Mouse (Mus musculus) intestine, embryonic 14.5 days (tissue): ENCODE results near the gene G6pc2. TPM values are rescaled to one million over a fixed set of nuclear protein-coding genes. Genes with fewer than 3 reads are reported as not detected.

Experiments used
- ATAC-seq: fragments of 200-750 bp; cut with Nextera tagmentation; replicated peaks from 2 replicates; pipeline ENCODE4 v1.8.0; 2017; ENCODE audit warnings: low read depth, moderate number of reproducible peaks, moderate TSS enrichment, moderate library complexity; ENCODE audit not compliant: low FRiP score, low TSS enrichment
- DNase-seq: peaks from one replicate; pipeline ENCODE4 v3.0.0-alpha.2; 2018; ENCODE audit warnings: low spot score
- H3K27ac ChIP-seq: fragments of 300-500 bp; sonication (generic); 2 replicates; pipeline ENCODE4 v1.5.1; 2014; ENCODE audit warnings: low read depth, mild to moderate bottlenecking, control low read depth
- H3K27me3 ChIP-seq: fragments of 300-500 bp; sonication (generic); replicated peaks from 2 replicates; pipeline ENCODE4 v1.6.1; 2014; ENCODE audit warnings: low read length, control low read depth; ENCODE audit not compliant: control insufficient read depth, insufficient read depth
- H3K36me3 ChIP-seq: fragments of 300-500 bp; sonication (generic); 2 replicates; pipeline ENCODE4 v1.6.1; 2014; ENCODE audit warnings: low read length, control low read depth; ENCODE audit not compliant: control insufficient read depth, insufficient read depth
- H3K4me1 ChIP-seq: fragments of 300-500 bp; sonication (generic); replicated peaks from 2 replicates; pipeline ENCODE4 v1.6.1; 2014; ENCODE audit warnings: low read length, control low read depth, mixed read lengths; ENCODE audit not compliant: control insufficient read depth, insufficient read depth
- H3K4me2 ChIP-seq: fragments of 300-500 bp; sonication (generic); 2 replicates; pipeline ENCODE4 v1.6.1; 2014; ENCODE audit warnings: low read length
- H3K4me3 ChIP-seq: fragments of 300-500 bp; sonication (generic); 2 replicates; pipeline ENCODE4 v1.5.1; 2014; ENCODE audit warnings: low read depth, low read length, control low read depth, mixed read lengths
- H3K9ac ChIP-seq: fragments of 300-500 bp; sonication (generic); 2 replicates; pipeline ENCODE4 v1.6.1; 2014; ENCODE audit warnings: mild to moderate bottlenecking, low read length
- H3K9me3 ChIP-seq: fragments of 300-500 bp; sonication (generic); 2 replicates; pipeline ENCODE4 v1.6.1; 2016; ENCODE audit warnings: low read length, control low read depth; ENCODE audit not compliant: control insufficient read depth
- WGBS: fragments of 180-500 bp; shearing (Covaris S2); extraction: QIAGEN DNeasy Blood & Tissue Kit; methylation state at CpG from one replicate; pipeline ENCODE4 v1.1.7; 2014; 5-methylcytosine and 5-hydroxymethylcytosine counted together
- polyA plus RNA-seq: library from polyadenylated mRNA; unstranded; fragments of >200 nt; fragmentation: Nextera tagmentation; extraction: Ambion mirVana; gene quantifications from 2 replicates; pipeline ENCODE4 v1.2.1, GENCODE M21; 2014

The G6pc2 gene
- polyA plus RNA-seq, 1 experiment from 2014 or later: 1.7 TPM

- DNase-seq (peak; percentile 55), ATAC-seq (no peak)
- no peaks in the 10 kb centered on the region for H3K9me3 ChIP-seq
- H3K4me2 ChIP-seq: peak overlapping the region; percentile 64
- peak overlapping the region; percentile 83 for H3K9ac ChIP-seq
- H3K36me3 ChIP-seq: peaks cover 24% of the 10 kb centered on the region
- H3K27me3 ChIP-seq: no peaks in the 10 kb centered on the region
- no peak overlapping the region; the same call in 1 of the 2 replicates for H3K27ac ChIP-seq
- 8% methylated on average over 6 of the region's 6 CpGs for WGBS
- H3K4me3 ChIP-seq: peak overlapping the region; percentile 88
- H3K4me1 ChIP-seq: peaks cover 10% of the 10 kb centered on the region
Observed at GRCm38 (mm10) chr2:69205185-69205584, 5.7 kb upstream of the G6pc2 start.

- Histone ChIP-seq H3K9me3 (no peaks in the 10 kb centered on the region), H3K27me3 (no peaks in the 10 kb centered on the region), H3K27ac (peak within 1 kb of the TSS; percentile 70; the same call in 1 of the 2 replicates), H3K9ac (peak within 1 kb of the TSS; percentile 83), H3K4me2 (peak within 1 kb of the TSS; percentile 64), H3K4me1 (peaks cover 10% of the 10 kb centered on the region), H3K36me3 (peaks cover 23% of the 10 kb centered on the region), H3K4me3 (peak within 1 kb of the TSS; percentile 88)
- peak; percentile 88 for DNase-seq
- ATAC-seq: peak; percentile 99
- WGBS: under 1% methylated on average over 46 of the region's 46 CpGs
Observed at GRCm38 (mm10) chr2:69205791-69206351, 5.0 kb upstream of the G6pc2 start, which contains the start of gene Spc25. Spc25 (minus strand) TSS chr2:69206194.

GRCm38 (mm10) chr2:69206523-69206922 lies 4.3 kb upstream of the G6pc2 start:
- peaks cover 17% of the 10 kb centered on the region for H3K36me3 ChIP-seq
- peak overlapping the region; percentile 64 for H3K4me2 ChIP-seq
- peak overlapping the region; percentile 30; the same call in 1 of the 2 replicates for H3K9ac ChIP-seq
- DNase-seq (no peak), ATAC-seq (peak; percentile 29; the same call in 1 of the 2 replicates)
- WGBS: 21% methylated on average over 7 of the region's 7 CpGs
- no peak overlapping the region for H3K27ac ChIP-seq
- peak overlapping the region; percentile 88 for H3K4me3 ChIP-seq
- H3K27me3 ChIP-seq: no peaks in the 10 kb centered on the region
- no peaks in the 10 kb centered on the region for H3K9me3 ChIP-seq
- peaks cover 10% of the 10 kb centered on the region for H3K4me1 ChIP-seq

GRCm38 (mm10) chr2:69209684-69210083 lies 1.2 kb upstream of the G6pc2 start:
- no peak overlapping the region for H3K4me2 ChIP-seq
- H3K9ac ChIP-seq: no peak overlapping the region
- peaks cover 10% of the 10 kb centered on the region for H3K4me1 ChIP-seq
- H3K9me3 ChIP-seq: no peaks in the 10 kb centered on the region
- ATAC-seq (no peak), DNase-seq (no peak)
- no peak overlapping the region for H3K27ac ChIP-seq
- no peaks in the 10 kb centered on the region for H3K27me3 ChIP-seq
- H3K36me3 ChIP-seq: no peaks in the 10 kb centered on the region
- H3K4me3 ChIP-seq: no peak overlapping the region
- 80% methylated on average over 3 of the region's 3 CpGs for WGBS

- Histone ChIP-seq H3K4me3 (no peak overlapping the region), H3K4me2 (no peak overlapping the region), H3K27me3 (no peaks in the 10 kb centered on the region), H3K9ac (no peak overlapping the region), H3K27ac (no peak overlapping the region), H3K9me3 (no peaks in the 10 kb centered on the region), H3K4me1 (no peaks in the 10 kb centered on the region), H3K36me3 (no peaks in the 10 kb centered on the region)
- 69% methylated on average over 10 of the region's 10 CpGs for WGBS
- DNase-seq (no peak), ATAC-seq (no peak)
Observed at GRCm38 (mm10) chr2:69212652-69213051, 1.8 kb downstream of the G6pc2 start.

- no peak overlapping the region for H3K27ac ChIP-seq
- no peak overlapping the region for H3K9ac ChIP-seq
- DNase-seq (no peak), ATAC-seq (no peak)
- WGBS: 54% methylated on average over 7 of the region's 7 CpGs
- H3K4me2 ChIP-seq: no peak overlapping the region
- H3K27me3 ChIP-seq: no peaks in the 10 kb centered on the region
- no peak overlapping the region for H3K4me3 ChIP-seq
- H3K36me3 ChIP-seq: no peaks in the 10 kb centered on the region
- no peaks in the 10 kb centered on the region for H3K4me1 ChIP-seq
- no peaks in the 10 kb centered on the region for H3K9me3 ChIP-seq
Observed at GRCm38 (mm10) chr2:69215242-69215641, 4.4 kb downstream of the G6pc2 start.

GRCm38 (mm10) chr2:69221868-69222416 lies 11.1 kb downstream of the G6pc2 start:
- no peaks in the 10 kb centered on the region for H3K27me3 ChIP-seq
- no peaks in the 10 kb centered on the region for H3K4me1 ChIP-seq
- no peak overlapping the region for H3K4me3 ChIP-seq
- no peaks in the 10 kb centered on the region for H3K36me3 ChIP-seq
- no peak overlapping the region for H3K4me2 ChIP-seq
- no peak for DNase-seq
- H3K9me3 ChIP-seq: no peaks in the 10 kb centered on the region
- no peak overlapping the region for H3K27ac ChIP-seq
- H3K9ac ChIP-seq: no peak overlapping the region
- ATAC-seq: no peak
- WGBS: 61% methylated on average over 5 of the region's 5 CpGs

GRCm38 (mm10) chr2:69222815-69223214 lies 11.9 kb downstream of the G6pc2 start:
- 83% methylated on average over 10 of the region's 10 CpGs for WGBS
- Histone ChIP-seq H3K36me3 (no peaks in the 10 kb centered on the region), H3K9ac (no peak overlapping the region), H3K4me2 (no peak overlapping the region), H3K27me3 (no peaks in the 10 kb centered on the region), H3K4me1 (no peaks in the 10 kb centered on the region), H3K9me3 (no peaks in the 10 kb centered on the region), H3K4me3 (no peak overlapping the region), H3K27ac (no peak overlapping the region)
- ATAC-seq (no peak), DNase-seq (no peak)

GRCm38 (mm10) chr2:69224724-69225123 lies 13.9 kb downstream of the G6pc2 start:
- no peak overlapping the region for H3K4me2 ChIP-seq
- no peak overlapping the region for H3K27ac ChIP-seq
- H3K4me3 ChIP-seq: no peak overlapping the region
- DNase-seq (no peak), ATAC-seq (no peak)
- no peak overlapping the region for H3K9ac ChIP-seq
- no peaks in the 10 kb centered on the region for H3K9me3 ChIP-seq
- 57% methylated on average over 2 of the region's 2 CpGs for WGBS
- H3K27me3 ChIP-seq: no peaks in the 10 kb centered on the region
- H3K36me3 ChIP-seq: no peaks in the 10 kb centered on the region
- no peaks in the 10 kb centered on the region for H3K4me1 ChIP-seq
